Mouse (Mus musculus) urinary bladder, postnatal 36 days (tissue): ENCODE measurements at regions not wholly inside any gene's neighbourhood (a gene's known extent, or its start where the extent isn't known, plus 50 kb on each side); places are given as distances from the start of the nearest gene placed in this dataset.

Source experiments
- DNase-seq, 2 experiments: peaks; one replicate each; pipeline ENCODE4 v3.0.0; 2022; ENCODE audit warnings: low spot score in 2 of 2, mixed read lengths in 1 of 2

- no peak for DNase-seq
Observed at GRCm38 (mm10) chr10:126815730-126816129, 85.4 kb downstream of the Atp23 start.

GRCm38 (mm10) chr10:126814968-126815367 lies 86.2 kb downstream of the Atp23 start:
- DNase-seq = no peak

GRCm38 (mm10) chr10:126813051-126813593 lies 88.0 kb downstream of the Atp23 start:
- no peak for DNase-seq

- DNase-seq = no peak
Observed at GRCm38 (mm10) chr10:126812243-126812755, 88.9 kb downstream of the Atp23 start.

GRCm38 (mm10) chr10:126810346-126811095 lies 90.6 kb downstream of the Atp23 start:
- DNase-seq = no peak

- no peak for DNase-seq
Observed at GRCm38 (mm10) chr10:126809587-126809986, 91.6 kb downstream of the Atp23 start.

GRCm38 (mm10) chr10:126806881-126807280 lies 94.3 kb downstream of the Atp23 start:
- no peak for DNase-seq

GRCm38 (mm10) chr10:126802732-126803131 lies 98.4 kb downstream of the Atp23 start:
- DNase-seq = no peak

GRCm38 (mm10) chr10:126799393-126799792 lies 101.8 kb downstream of the Atp23 start:
- no peak for DNase-seq

GRCm38 (mm10) chr10:126793136-126793535 lies 108.0 kb downstream of the Atp23 start:
- no peak for DNase-seq

- no peak for DNase-seq
Observed at GRCm38 (mm10) chr10:126792371-126792835, 108.8 kb downstream of the Atp23 start.

- DNase-seq = no peak
Observed at GRCm38 (mm10) chr10:126788277-126788676, 112.9 kb downstream of the Atp23 start.

- no peak for DNase-seq
Observed at GRCm38 (mm10) chr10:126783161-126783560, 118.0 kb downstream of the Atp23 start.

GRCm38 (mm10) chr10:126776603-126777002 lies 124.6 kb downstream of the Atp23 start:
- no peak for DNase-seq

GRCm38 (mm10) chr10:126775946-126776345 lies 125.2 kb downstream of the Atp23 start:
- no peak for DNase-seq

- no peak for DNase-seq
Observed at GRCm38 (mm10) chr10:126770446-126771020, 130.6 kb downstream of the Atp23 start.

GRCm38 (mm10) chr10:126765648-126766047 lies 135.5 kb downstream of the Atp23 start:
- no peak for DNase-seq

- DNase-seq = no peak
Observed at GRCm38 (mm10) chr10:126764740-126765139, 136.4 kb downstream of the Atp23 start.

- DNase-seq = no peak
Observed at GRCm38 (mm10) chr10:126763976-126764375, 137.2 kb downstream of the Atp23 start.

- no peak for DNase-seq
Observed at GRCm38 (mm10) chr10:126758682-126759081, 142.5 kb downstream of the Atp23 start.

- DNase-seq = no peak
Observed at GRCm38 (mm10) chr10:126753201-126753600, 148.0 kb downstream of the Atp23 start.

- DNase-seq = no peak
Observed at GRCm38 (mm10) chr10:126752699-126753098, 148.5 kb downstream of the Atp23 start.
